Comparison of ENCODE assay signal across 10 mouse cellular contexts in genomic region chr6:126766552-126766951, GRCm38 (mm10). TPM values are rescaled to one million over a fixed set of nuclear protein-coding genes. Genes with fewer than 3 reads are reported as not detected.
A peak's percentile ranks its signal among the peaks of the same experiment; 100 is the strongest.
DNase-seq lines count a peak whose midpoint lies in the region; ATAC-seq and TF ChIP-seq lines count a peak whose summit lies in the region.
"Had no signal": no experiment of that assay in that cellular context is flagged by ENCODE, and none has a peak within 500 bp of the region (broad histone marks: within the 10 kb centered on the region; RNA-seq: fewer than 3 reads in every experiment).

No protein-coding gene starts in this region.

- H3K27ac ChIP-seq in layer of hippocampus, adult 2 months, result peak overlapping the region; percentile 74; the same call in 1 of the 2 replicates
- H3K27ac ChIP-seq in forebrain, postnatal 0 days (ENCODE audit: low read depth, low read length), result no peak overlapping the region
- H3K27ac ChIP-seq in midbrain, embryonic 16.5 days (ENCODE audit: low read length), result peak overlapping the region; percentile 70
- H3K27ac ChIP-seq: macrophage had no signal

- H3K4me1 ChIP-seq in forebrain, postnatal 0 days (ENCODE audit: insufficient read depth), result peaks cover 19% of the 10 kb centered on the region
- peaks cover 25% of the 10 kb centered on the region for H3K4me1 ChIP-seq in midbrain, embryonic 16.5 days (ENCODE audit: control insufficient read depth, insufficient read depth, low read length)

- no peak for TF ChIP-seq CTCF in layer of hippocampus, adult 2 months (conservative IDR thresholded peaks at IDR 0.05)
- no peak for TF ChIP-seq CTCF in brain, embryonic 14.5 days (IDR thresholded peaks at IDR 0.05; ENCODE audit: borderline replicate concordance, extremely low read depth, insufficient read depth, insufficient read length)
- no peak for TF ChIP-seq CTCF in forebrain, postnatal 0 days (IDR thresholded peaks at IDR 0.05; ENCODE audit: low read depth)

- TF ChIP-seq POLR2A in brain, embryonic 14.5 days (IDR thresholded peaks at IDR 0.05; ENCODE audit: borderline replicate concordance, extremely low read depth, insufficient read depth, insufficient read length, poor library complexity, severe bottlenecking), result no peak

- 60% methylated on average over 5 of the region's 5 CpGs for WGBS in forebrain, postnatal 0 days
- WGBS in midbrain, embryonic 16.5 days, result 52% methylated on average over 5 of the region's 5 CpGs

- H3K4me2 ChIP-seq in forebrain, postnatal 0 days (ENCODE audit: low read depth), result no peak overlapping the region
- no peak overlapping the region for H3K4me2 ChIP-seq in midbrain, embryonic 16.5 days (ENCODE audit: low read length)

- peak in 1 of 2 experiments; percentile 56 for DNase-seq in layer of hippocampus, adult 2 months (ENCODE audit: low spot score in 2 of 2)
- no peak for DNase-seq in layer of hippocampus, postnatal 36 days
- peak; percentile 58 for DNase-seq in brain, embryonic 14.5 days (ENCODE audit: low read depth)
- no peak for DNase-seq in forebrain, postnatal 0 days
- no peak for DNase-seq in ovary, adult 18-20 months (ENCODE audit: low spot score)
- DNase-seq: thymus, postnatal 14 days had no signal

- H3K27me3 ChIP-seq in forebrain, postnatal 0 days (ENCODE audit: insufficient read depth, low read length), result no peaks in the 10 kb centered on the region
- H3K27me3 ChIP-seq in midbrain, embryonic 16.5 days (ENCODE audit: control insufficient read depth, insufficient read depth, low read depth, low read length), result no peaks in the 10 kb centered on the region

- peak; percentile 35; the same call in 1 of the 2 replicates for ATAC-seq in forebrain, postnatal 0 days
- peak; percentile 15; the same call in 1 of the 2 replicates for ATAC-seq in midbrain, embryonic 16.5 days
- ATAC-seq in megakaryocyte progenitor cell, adult 5-6 weeks (replicated peaks; ENCODE audit: poor library complexity), result no peak
- ATAC-seq: Patski had no signal

- no peaks in the 10 kb centered on the region for H3K36me3 ChIP-seq in forebrain, postnatal 0 days (ENCODE audit: insufficient read depth)
- no peaks in the 10 kb centered on the region for H3K36me3 ChIP-seq in midbrain, embryonic 16.5 days (ENCODE audit: control insufficient read depth, insufficient read depth, low read length)

- H3K4me3 ChIP-seq in layer of hippocampus, adult 2 months, result no peak overlapping the region
- no peak overlapping the region for H3K4me3 ChIP-seq in forebrain, postnatal 0 days (ENCODE audit: low read depth, low read length)
- no peak overlapping the region for H3K4me3 ChIP-seq in midbrain, embryonic 16.5 days (ENCODE audit: low read depth, low read length)

- H3K9me3 ChIP-seq in forebrain, postnatal 0 days (ENCODE audit: low read length), result no peaks in the 10 kb centered on the region
- H3K9me3 ChIP-seq in midbrain, embryonic 16.5 days (replicated peaks; ENCODE audit: control insufficient read depth, low read length, poor library complexity, severe bottlenecking), result no peaks in the 10 kb centered on the region

- no peak overlapping the region for H3K9ac ChIP-seq in forebrain, postnatal 0 days
- H3K9ac ChIP-seq in midbrain, embryonic 16.5 days (ENCODE audit: low read depth, low read length), result no peak overlapping the region

RNA-seq across cellular contexts. Expression of gene Kcna6, which starts 26.1 kb away (rescaled TPM):
- 10 to 100 TPM; 46.6 to 48.5 TPM for total RNA-seq in layer of hippocampus, adult 2 months (2021)
- total RNA-seq in layer of hippocampus, postnatal 36 days (2021), result 10 to 100 TPM; 47.3 to 48.4 TPM
- 7.9 and 14.8 TPM in 2 replicates for polyA plus RNA-seq in brain, embryonic 14.5 days (2012; rRNA removed)
- total RNA-seq in forebrain, postnatal 0 days (2014; rRNA removed), result 49.2 and 49.6 TPM in 2 replicates
- polyA plus RNA-seq in forebrain, postnatal 0 days (2015; fragmentation: Nextera tagmentation; extraction: Ambion mirVana), result 14.4 and 19.9 TPM in 2 replicates
- 22.7 and 28.8 TPM in 2 replicates for polyA plus RNA-seq in midbrain, embryonic 16.5 days (2015; fragmentation: Nextera tagmentation; extraction: Ambion mirVana)
- not detected in 2 replicates for total RNA-seq in megakaryocyte progenitor cell, adult 5-6 weeks (2015)
- total RNA-seq in megakaryocyte progenitor cell, adult 5-6 weeks (2017), result not detected in 2 replicates
- polyA plus RNA-seq: macrophage had no signal

Comparison
In these comparisons a context has a peak if more than half of its experiments do, and no peak if none do; other contexts are left out.
1. RNA of gene Kcna6, which starts 26.1 kb away (total RNA-seq): 49.2 to 49.6 TPM in forebrain, postnatal 0 days, 46.6 to 48.5 TPM in layer of hippocampus, adult 2 months and 47.3 to 48.4 TPM in layer of hippocampus, postnatal 36 days; not detected in megakaryocyte progenitor cell, adult 5-6 weeks; every median in the first group is over 10 times any median in the second.